Mouse (Mus musculus) cerebellum, postnatal 4 days (tissue): ENCODE measurements around the gene Cym.

ENCODE experiments used
- DNase-seq, 2 experiments: peaks; one replicate each; pipeline ENCODE4 v3.0.0; 2022; ENCODE audit warnings: low spot score in 2 of 2, mixed read lengths in 1 of 2

The Cym gene

GRCm38 (mm10) chr3:107221608-107222007, at the start of gene Cym:
TSS of gene Cym (minus strand) at chr3:107221732.
- DNase-seq = no peak

GRCm38 (mm10) chr3:107266814-107267345, 45.3 kb upstream of the Cym start:
- DNase-seq = no peak

GRCm38 (mm10) chr3:107261851-107262165, 40.3 kb upstream of the Cym start:
- no peak for DNase-seq

GRCm38 (mm10) chr3:107260956-107261850, 39.7 kb upstream of the Cym start:
- no peak for DNase-seq

GRCm38 (mm10) chr3:107257924-107258323, 36.4 kb upstream of the Cym start:
- no peak for DNase-seq

GRCm38 (mm10) chr3:107256724-107257123, 35.2 kb upstream of the Cym start:
- no peak for DNase-seq

GRCm38 (mm10) chr3:107255992-107256391, 34.5 kb upstream of the Cym start:
- no peak for DNase-seq

- DNase-seq = no peak
Measured at GRCm38 (mm10) chr3:107253925-107254324, 32.4 kb upstream of the Cym start.

- DNase-seq = no peak
Measured at GRCm38 (mm10) chr3:107252035-107252434, 30.5 kb upstream of the Cym start.

GRCm38 (mm10) chr3:107250320-107250719, 28.8 kb upstream of the Cym start:
- no peak for DNase-seq

- DNase-seq = no peak
Measured at GRCm38 (mm10) chr3:107249042-107249441, 27.5 kb upstream of the Cym start.

- no peak for DNase-seq
Measured at GRCm38 (mm10) chr3:107246876-107247275, 25.3 kb upstream of the Cym start.

- no peak for DNase-seq
Measured at GRCm38 (mm10) chr3:107241389-107242094, 20.0 kb upstream of the Cym start.

- no peak for DNase-seq
Measured at GRCm38 (mm10) chr3:107239607-107240006, 18.1 kb upstream of the Cym start, which contains the start of gene Prok1. TSS of gene Prok1 (minus strand) at chr3:107239707.

- DNase-seq = no peak
Measured at GRCm38 (mm10) chr3:107238471-107238980, 17.0 kb upstream of the Cym start.

GRCm38 (mm10) chr3:107238051-107238450, 16.5 kb upstream of the Cym start:
- DNase-seq = no peak

- DNase-seq = no peak
Measured at GRCm38 (mm10) chr3:107233945-107234344, 12.4 kb upstream of the Cym start.

GRCm38 (mm10) chr3:107233351-107233813, 11.8 kb upstream of the Cym start:
- peak; percentile 78 to 85 for DNase-seq

- DNase-seq = no peak
Measured at GRCm38 (mm10) chr3:107231202-107231601, 9.7 kb upstream of the Cym start.

- DNase-seq = no peak
Measured at GRCm38 (mm10) chr3:107230527-107230926, 9.0 kb upstream of the Cym start, which contains the start of gene A630076J17Rik. TSS of gene A630076J17Rik (plus strand) at chr3:107230614.

- no peak for DNase-seq
Measured at GRCm38 (mm10) chr3:107229822-107230221, 8.3 kb upstream of the Cym start.

GRCm38 (mm10) chr3:107229221-107229620, 7.7 kb upstream of the Cym start:
- DNase-seq = no peak
